Comparison of ENCODE assay signal across 8 mouse cellular contexts in the genomic region with DNA sequence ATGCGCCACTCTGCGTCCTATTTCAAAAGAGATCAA. TPM values are rescaled to one million over a fixed set of nuclear protein-coding genes. Genes with fewer than 3 reads are reported as not detected.
DNase-seq lines count a peak whose midpoint lies in the region; ATAC-seq and TF ChIP-seq lines count a peak whose summit lies in the region.

Uck2 (minus strand) TSS at position 1 of the 36 bp plus-strand sequence.

- intact Hi-C loops in left cerebral cortex, postnatal 10 days (cut with DNase I): no loop called here

- peak within 1 kb of the TSS; percentile 63 for H3K27ac ChIP-seq in liver, adult 2 months (replicated peaks; ENCODE audit: insufficient read depth, low read depth, low read length)
- H3K27ac ChIP-seq in embryonic facial prominence, embryonic 10.5 days (replicated peaks): peak within 1 kb of the TSS; percentile 99
- H3K27ac ChIP-seq in heart, embryonic 12.5 days (ENCODE audit: poor library complexity, severe bottlenecking): peak within 1 kb of the TSS; percentile 89

- no peaks in the 10 kb centered on the region for H3K36me3 ChIP-seq in liver, adult 2 months (ENCODE audit: control insufficient read depth, insufficient read depth, low read length)
- peaks cover 5% of the 10 kb centered on the region for H3K36me3 ChIP-seq in embryonic facial prominence, embryonic 10.5 days (replicated peaks)
- no peaks in the 10 kb centered on the region for H3K36me3 ChIP-seq in heart, embryonic 12.5 days

- no peak for ATAC-seq in heart, embryonic 12.5 days (ENCODE audit: insufficient number of reproducible peaks, low FRiP score)
- no peak for ATAC-seq in monocyte, adult 5-6 weeks (replicated peaks; ENCODE audit: insufficient number of reproducible peaks, low FRiP score, low TSS enrichment, poor library complexity, severe bottlenecking)

- TF ChIP-seq CTCF in liver, adult 2 months (IDR thresholded peaks at IDR 0.05; ENCODE audit: low read depth, low read length): no peak

- no peak for TF ChIP-seq POLR2A in liver, adult 2 months (IDR thresholded peaks at IDR 0.05; ENCODE audit: extremely low read depth, insufficient read depth, low read length)

- DNase-seq in liver, adult 2 months (ENCODE audit: extremely low read depth, low read depth, low spot score): no peak
- DNase-seq in liver: no peak
- no peak for DNase-seq in embryonic facial prominence, embryonic 10.5 days (ENCODE audit: low spot score)
- no peak for DNase-seq in left cerebral cortex, postnatal 10 days (ENCODE audit: extremely low spot score in 1 of 2, low spot score in 2 of 2)
- no peak for DNase-seq in spleen, postnatal 10 days (ENCODE audit: low spot score in 2 of 2)
- DNase-seq in cerebellum, adult 11 months: no peak

- 0% methylated on average over 2 of the region's 2 CpGs for WGBS in liver, adult 2 months
- WGBS in embryonic facial prominence, embryonic 10.5 days: 0% methylated on average over 2 of the region's 2 CpGs
- 0% methylated on average over 2 of the region's 2 CpGs for WGBS in heart, embryonic 12.5 days

- H3K79me2 ChIP-seq in liver, adult 2 months (ENCODE audit: control insufficient read depth, insufficient read depth, low read length): peaks cover 17% of the 10 kb centered on the region; the same call in 1 of the 2 replicates

- H3K4me2 ChIP-seq in heart, embryonic 12.5 days: peak within 1 kb of the TSS; percentile 80

- no peaks in the 10 kb centered on the region for H3K9me3 ChIP-seq in embryonic facial prominence, embryonic 10.5 days
- no peaks in the 10 kb centered on the region for H3K9me3 ChIP-seq in heart, embryonic 12.5 days (replicated peaks)

- H3K4me1 ChIP-seq in liver, adult 2 months (ENCODE audit: control insufficient read depth, insufficient read depth, low read length): peaks cover 8% of the 10 kb centered on the region; the same call in 1 of the 2 replicates
- peaks cover 41% of the 10 kb centered on the region for H3K4me1 ChIP-seq in embryonic facial prominence, embryonic 10.5 days
- peaks cover 52% of the 10 kb centered on the region for H3K4me1 ChIP-seq in heart, embryonic 12.5 days (replicated peaks)

- peak within 1 kb of the TSS; percentile 77 for H3K4me3 ChIP-seq in liver, adult 2 months (ENCODE audit: insufficient read depth, low read depth, low read length)
- peak within 1 kb of the TSS; percentile 88 for H3K4me3 ChIP-seq in embryonic facial prominence, embryonic 10.5 days
- H3K4me3 ChIP-seq in heart, embryonic 12.5 days: peak within 1 kb of the TSS; percentile 96

- H3K27me3 ChIP-seq in liver, adult 2 months (ENCODE audit: control insufficient read depth, insufficient read depth, low read length): no peaks in the 10 kb centered on the region
- H3K27me3 ChIP-seq in embryonic facial prominence, embryonic 10.5 days (replicated peaks; ENCODE audit: low read depth, poor library complexity, severe bottlenecking): peaks cover 35% of the 10 kb centered on the region
- H3K27me3 ChIP-seq in heart, embryonic 12.5 days (replicated peaks): 0 out of 2 replicates have a peak, but pooled peaks cover 4% of the 10 kb centered on the region

- peak within 1 kb of the TSS; percentile 87 for H3K9ac ChIP-seq in liver, adult 2 months (ENCODE audit: low read depth, low read length)
- peak within 1 kb of the TSS; percentile 96 for H3K9ac ChIP-seq in heart, embryonic 12.5 days

RNA-seq across cellular contexts. Expression of gene Uck2, which starts in this region (rescaled TPM):
- 7.0 and 7.2 TPM in 2 replicates for total RNA-seq in liver, adult 2 months (2014; rRNA removed)
- polyA plus RNA-seq in liver, adult 2 months (2012; rRNA removed): 7.3 and 9.7 TPM in 2 replicates
- 120 and 128 TPM in 2 replicates for polyA plus RNA-seq in embryonic facial prominence, embryonic 10.5 days (2016; fragmentation: Nextera tagmentation; extraction: Ambion mirVana)
- polyA plus RNA-seq in heart, embryonic 12.5 days (2016; fragmentation: Nextera tagmentation; extraction: Ambion mirVana): 68.9 and 75.3 TPM in 2 replicates
- total RNA-seq in left cerebral cortex, postnatal 10 days (2021): 10 to 100 TPM; 76.6 to 78.0 TPM
- 12.9 to 32.1 TPM (median 23.7 TPM) in 3 replicates for total RNA-seq in monocyte, adult 5-6 weeks (2017)
